Mouse (Mus musculus) layer of hippocampus, postnatal 25 days (tissue): Measurements from ENCODE around the gene Ctsg. TPM values are rescaled to one million over a fixed set of nuclear protein-coding genes. Genes with fewer than 3 reads are reported as not detected.
"Not testable (repeated sequence)": the region's sequence is repeated elsewhere in the genome, so short reads cannot be mapped to it uniquely, and the experiment has no call there.

Experiments
- DNase-seq, 2 experiments: peaks; one replicate each; pipeline ENCODE4 v3.0.0; 2022; ENCODE audit warnings: mixed read lengths in 2 of 2, low spot score in 1 of 2; ENCODE audit errors: extremely low spot score in 1 of 2
- total RNA-seq, 2 experiments: library from RNA; stranded (reverse); gene quantifications; 2 replicates each; pipeline ENCODE4 v1.2.3; 2021

Gene Ctsg
- total RNA-seq, result not detected

DNA sequence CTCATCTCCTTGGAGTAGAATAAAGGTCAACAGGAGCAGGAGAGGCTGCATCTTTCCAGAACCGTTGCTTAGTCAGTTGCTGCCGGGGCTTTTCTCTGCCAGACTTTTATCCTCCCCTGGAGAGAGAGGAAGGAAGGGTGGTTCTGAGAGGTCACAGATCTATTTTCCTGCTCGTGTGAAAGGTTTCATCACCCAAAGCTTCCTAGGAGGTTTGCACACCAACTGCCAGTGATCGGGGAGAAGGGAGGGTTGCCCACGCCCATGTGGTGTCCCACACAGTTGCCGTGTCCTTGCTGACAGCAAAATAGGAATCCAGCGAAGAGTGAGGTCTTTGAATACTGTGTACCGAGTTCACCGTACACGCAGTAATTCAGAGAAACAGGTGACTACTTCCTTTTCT lies at the start of gene Ctsg:
TSS of gene Ctsg (minus strand) at position 189 of the 400 bp plus-strand sequence.
- no peak for DNase-seq

DNA sequence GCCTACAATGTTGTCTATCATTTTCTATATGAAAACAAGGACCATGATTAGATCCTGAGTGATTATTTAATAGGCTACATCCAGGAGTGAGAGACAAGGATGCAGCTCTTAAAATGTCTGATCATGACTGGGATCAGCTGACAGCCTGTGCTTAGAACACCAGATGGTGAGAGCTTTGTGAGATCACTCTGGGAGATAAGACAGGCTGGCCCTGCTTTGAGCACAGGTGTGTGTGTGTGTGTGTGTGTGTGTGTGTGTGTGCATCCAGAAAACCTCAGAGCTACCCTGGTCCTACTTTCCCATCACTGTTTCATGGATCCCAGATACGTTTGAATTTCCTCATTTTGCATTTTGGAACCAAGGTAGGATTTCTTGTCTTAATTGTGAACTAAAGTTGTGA lies 31.3 kb upstream of the Ctsg start:
- DNase-seq, result not testable (repeated sequence)

DNA sequence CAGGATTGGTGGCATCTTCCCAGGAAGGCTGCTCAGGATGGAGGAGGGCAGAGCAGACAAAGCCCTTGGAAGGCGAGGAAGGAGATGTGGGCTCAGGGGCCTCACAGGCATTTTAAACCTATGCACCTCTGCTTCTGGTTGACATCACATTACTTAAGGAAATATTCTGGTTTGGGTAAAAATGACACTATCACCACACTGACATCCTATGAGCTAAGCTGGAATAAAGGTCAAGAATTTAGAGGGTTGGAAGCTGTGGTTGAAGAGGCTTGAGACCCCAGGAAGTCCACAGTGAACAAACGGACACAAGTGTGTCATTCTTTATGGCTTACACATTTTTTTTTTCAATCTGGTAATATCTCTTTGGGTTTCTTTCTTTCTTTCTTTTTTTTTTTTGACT lies 30.1 kb upstream of the Ctsg start, which contains the start of gene Gzmd:
TSS of gene Gzmd (minus strand) at position 101 of the 400 bp plus-strand sequence.
- DNase-seq, result not testable (repeated sequence)

DNA sequence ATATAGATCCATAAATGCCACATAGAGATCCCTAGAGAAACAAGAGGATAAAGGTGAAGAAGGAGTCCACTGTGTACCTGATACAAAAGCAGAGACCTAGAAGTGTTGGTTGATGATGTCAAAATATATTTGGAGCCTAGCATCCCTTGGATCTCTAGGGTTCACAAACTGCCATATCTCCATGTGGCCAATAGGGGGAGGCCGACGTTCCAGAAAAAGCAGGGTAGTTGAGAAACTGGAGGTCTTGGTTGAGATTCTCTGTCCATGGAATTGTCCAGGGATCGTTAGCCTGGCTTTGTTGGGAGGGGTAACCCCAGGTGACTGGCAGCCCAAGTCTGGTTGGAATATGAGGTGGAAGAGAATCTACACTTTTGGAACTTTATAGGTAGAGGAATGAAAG lies 26.0 kb upstream of the Ctsg start:
- no peak for DNase-seq

DNA sequence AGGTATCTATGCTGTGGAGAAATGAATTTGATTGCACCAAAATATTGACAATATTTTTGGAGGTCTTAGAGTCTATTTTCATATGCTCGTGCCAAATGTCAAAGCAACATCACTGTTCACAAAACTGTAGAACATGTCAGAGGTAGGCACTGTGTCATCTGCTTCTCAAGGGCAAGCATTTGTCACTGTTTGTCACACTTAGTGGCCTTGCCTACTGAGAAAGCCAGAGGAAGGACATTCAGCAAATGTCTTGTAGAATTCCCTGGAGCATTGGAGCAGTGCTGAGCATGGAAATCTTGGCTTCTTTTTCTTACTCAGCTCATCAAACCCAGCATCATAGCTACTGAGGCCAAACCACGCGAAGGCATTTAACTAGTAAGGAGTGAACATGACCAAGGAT lies 21.1 kb upstream of the Ctsg start:
- DNase-seq, result no peak

DNA sequence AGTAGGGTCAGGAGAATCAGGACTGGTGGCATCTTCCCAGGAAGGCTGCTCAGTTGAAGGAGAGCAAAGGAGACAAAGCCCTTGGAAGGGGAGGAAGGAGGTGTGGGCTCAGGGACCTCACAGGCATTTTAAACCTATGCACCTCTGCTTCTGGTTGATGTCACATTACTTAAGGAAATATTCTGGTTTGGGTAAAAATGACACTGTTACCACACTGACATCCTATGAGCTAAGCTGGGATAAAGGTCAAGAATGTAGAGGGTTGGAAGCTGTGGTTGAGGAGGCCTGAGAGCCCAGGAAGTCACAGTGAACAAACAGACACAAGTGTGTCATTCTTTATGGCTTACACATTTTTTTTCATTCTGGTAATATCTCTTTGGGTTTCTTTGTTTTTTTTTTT lies 18.2 kb upstream of the Ctsg start, which contains the start of gene Gzme:
TSS of gene Gzme (minus strand) at position 101 of the 400 bp plus-strand sequence.
- no peak for DNase-seq

DNA sequence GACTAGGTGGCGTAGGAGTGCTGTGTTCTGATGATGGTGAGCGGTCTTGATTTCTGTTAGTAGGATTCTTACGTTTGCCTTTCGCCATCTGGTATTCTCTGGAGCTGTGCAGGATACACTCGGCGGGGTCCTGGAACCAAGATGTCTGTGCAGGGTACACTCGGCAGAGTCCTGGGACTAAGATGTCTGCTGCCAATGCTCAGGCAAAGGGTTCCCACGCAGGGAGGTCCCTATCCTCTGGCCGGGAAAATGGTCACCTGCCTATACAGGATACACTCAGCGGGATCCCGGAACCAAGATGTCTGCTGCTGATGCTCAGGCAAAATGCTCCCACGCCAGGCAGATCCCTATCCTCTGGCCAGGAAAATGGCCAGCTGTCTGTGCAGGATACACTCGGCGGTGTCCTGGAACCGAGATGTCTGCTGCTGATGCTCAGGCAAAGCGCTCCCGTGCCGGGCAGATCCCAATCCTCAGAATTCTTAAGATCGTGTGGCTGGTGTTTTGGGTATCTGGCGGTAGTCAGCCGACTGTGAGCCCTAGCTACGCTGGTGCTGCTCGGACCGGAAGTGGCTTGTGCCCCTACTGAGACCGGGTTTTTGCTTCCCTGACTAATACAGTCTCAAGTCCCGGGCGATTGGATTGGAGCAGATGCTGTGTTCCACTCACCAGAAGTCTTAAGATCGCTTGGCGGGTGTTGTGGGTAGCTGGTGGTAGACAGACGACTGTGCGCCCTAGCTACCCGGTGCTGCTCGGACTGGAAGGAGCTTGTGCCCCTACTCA lies 13.3 kb upstream of the Ctsg start:
- not testable (repeated sequence) for DNase-seq

DNA sequence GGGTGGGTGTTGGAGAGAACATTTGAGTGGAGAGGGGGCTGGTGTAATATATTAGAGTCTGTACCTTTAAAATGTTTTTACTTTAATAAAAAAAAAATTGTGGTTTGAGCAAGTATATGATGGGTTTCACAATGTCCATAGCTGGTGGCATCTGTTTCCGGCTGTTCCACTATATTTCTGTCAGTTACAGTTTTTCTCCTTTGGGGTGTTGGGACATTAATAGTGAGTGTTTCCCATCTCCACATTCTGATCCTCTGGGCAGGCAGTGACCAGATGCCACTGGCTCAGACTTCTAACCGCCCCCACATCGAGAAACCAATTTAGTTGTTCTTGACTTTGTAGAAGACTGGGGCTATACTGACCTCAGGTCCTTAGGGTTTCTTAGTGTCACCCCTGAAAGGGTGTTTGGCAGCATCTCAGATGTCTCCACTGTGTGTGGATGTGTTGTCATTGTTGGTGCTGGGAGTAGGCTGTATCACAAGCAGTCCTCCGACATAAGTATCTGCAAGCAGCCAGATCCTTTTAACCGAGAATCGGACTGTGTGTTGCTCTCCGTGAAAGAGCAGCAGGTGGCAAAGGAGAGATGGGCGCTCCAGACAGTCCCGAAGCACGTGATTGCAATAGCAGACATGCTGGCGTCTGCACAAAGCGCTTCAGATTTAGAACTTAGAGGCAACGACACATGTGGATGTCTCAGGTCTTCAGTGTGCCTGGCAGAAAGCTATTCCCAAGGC lies 3.2 kb upstream of the Ctsg start:
- DNase-seq, result no peak

DNA sequence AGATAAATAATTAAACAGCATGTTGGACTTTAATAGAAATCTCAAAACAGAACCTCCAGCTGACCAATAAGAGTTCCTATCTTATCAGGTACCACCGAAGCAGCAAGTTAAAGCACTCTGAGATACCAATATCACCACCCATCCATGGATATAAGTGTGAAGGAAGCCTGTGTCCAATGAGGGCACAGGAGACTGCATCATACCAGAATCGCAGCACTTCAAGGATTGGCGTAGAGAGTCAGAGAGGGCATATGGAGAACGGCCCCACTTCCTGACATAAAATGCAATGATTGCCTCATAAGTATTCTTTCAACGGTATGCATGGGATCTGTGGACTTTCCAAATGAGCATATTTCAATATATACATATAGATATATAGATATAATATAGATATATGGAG lies 2.6 kb upstream of the Ctsg start:
- DNase-seq, result no peak

DNA sequence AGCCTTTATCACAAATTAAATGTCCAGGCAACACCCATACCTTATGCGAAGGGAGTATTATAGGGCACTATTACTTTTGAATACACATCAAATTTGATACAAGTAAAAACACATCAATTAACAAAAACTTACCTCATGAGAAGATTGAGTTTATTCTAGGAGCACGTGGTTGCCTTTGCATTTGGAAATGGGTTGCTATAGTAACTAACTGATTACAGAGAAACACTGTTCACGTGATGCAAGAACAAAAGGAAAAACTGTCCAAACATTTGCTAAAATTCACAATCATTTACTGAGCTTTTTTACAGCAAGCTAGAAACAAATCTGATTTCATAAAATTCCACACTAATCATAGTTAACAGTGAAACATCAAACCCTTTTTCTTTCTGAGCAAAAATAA lies 1.1 kb upstream of the Ctsg start:
- DNase-seq, result no peak

DNA sequence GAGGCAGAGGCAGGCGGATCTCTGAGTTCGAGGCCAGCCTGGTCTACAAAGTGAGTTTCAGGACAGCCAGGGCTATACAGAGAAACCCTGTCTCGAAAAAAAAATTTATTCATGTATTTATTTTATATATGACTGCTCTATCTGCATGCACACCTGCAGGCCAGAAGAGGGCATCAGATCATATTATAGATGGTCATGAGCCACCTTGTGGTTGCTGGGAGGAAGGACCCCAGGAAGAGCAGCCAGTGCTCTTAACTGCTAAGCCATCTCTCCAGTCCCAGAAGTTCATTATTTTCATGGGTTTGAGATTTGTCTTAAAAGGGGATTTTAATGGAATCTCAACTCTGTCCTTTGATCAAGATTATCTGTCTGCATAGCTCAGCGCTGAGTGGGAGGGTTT lies 3.4 kb downstream of the Ctsg start:
- DNase-seq, result no peak

DNA sequence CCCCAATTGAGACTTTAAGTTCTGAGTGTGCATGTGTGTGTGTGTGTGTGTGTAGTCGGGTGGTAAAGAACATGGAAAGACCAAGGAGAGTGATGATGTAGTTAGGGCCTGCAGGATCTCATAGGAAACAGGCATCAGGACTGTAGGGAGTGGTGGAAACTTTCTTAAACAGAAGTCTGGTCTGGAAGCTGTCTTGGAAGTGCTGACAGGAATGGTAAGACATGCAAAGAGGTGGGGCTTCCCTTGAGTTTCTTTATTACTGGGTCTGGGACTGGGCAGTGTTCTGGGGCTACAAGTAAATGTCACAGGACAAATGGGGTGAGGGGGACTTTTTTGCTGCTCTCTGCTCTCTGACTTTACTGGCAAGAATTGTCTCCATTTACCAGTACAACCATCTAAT lies 4.8 kb downstream of the Ctsg start:
- no peak for DNase-seq

DNA sequence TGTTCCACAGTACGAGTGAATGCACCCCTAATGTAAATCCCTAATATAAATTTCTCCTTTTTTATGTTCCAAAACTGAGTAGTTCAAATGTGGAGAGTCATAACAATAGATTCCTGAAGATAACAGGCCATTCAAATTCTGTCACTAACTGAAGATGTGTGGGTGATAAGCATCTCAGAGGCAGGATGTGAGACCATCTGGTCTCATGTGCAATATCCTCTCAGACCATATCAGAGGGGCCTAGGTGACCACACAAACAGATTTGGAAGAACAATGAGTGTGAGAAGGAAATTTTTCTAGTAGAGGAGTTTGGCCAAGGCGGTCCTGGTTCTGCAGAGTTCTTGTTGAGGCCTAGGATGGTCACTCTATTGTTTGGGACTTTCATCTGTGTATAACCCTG lies 9.0 kb downstream of the Ctsg start:
- DNase-seq, result no peak

DNA sequence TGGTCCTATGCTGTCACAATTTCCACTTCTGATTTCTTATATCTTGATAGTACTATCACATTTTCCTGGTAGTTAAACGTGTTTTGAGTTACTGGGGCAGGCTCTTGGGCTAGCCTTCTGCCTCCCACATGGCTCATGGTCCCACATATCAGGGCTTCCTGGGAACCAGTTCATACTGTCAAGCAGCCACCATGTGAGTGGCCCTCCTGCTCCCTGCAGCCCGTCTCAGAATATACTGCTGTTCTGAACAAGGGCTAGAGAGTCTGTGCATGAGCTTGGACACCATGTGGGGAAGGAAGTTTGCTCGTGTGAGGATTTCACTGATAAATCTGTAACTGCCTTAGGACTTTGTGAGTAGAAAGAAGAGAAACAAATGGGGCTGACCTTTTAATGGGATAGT lies 15.7 kb downstream of the Ctsg start:
- no peak for DNase-seq

DNA sequence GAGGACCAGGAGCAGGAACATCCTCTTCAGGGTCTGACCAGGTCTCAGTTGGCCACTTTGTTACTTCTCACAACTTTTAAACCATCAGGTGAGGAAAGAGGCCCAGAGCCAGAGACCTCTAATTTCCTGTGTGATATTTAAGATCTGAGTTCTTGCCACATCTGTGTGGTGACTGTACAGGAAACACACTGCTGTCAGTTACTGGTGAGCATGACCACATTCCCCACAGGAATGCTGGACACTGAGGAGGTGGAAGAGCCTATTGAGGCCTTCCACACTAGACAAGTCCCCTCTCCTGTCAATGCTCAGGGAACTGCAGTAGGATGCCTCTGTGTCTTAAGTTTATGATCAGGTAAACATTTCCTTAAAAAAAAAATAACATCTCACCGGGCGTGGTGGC lies 17.2 kb downstream of the Ctsg start, which contains the start of gene Mcpt8:
TSS of gene Mcpt8 (minus strand) at position 107 of the 400 bp plus-strand sequence.
- no peak for DNase-seq

DNA sequence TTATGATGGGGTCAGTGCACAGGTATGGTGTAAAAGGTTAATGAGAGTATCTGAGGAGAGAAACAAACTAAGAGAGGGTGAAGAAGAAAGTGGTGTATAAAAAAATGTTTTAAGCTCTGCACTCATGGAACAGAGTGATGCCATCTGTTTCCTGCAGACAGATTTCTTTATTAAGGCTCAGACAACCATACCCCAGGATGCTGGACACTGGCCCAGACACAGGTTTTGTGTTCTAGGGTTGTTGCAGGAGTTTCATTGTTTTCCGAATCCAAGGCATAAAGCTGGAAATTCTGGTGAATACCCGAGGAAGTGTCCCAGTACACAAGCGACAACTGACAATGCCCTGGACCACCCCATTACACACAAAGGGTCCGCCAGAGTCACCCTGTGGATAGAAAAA lies 20.4 kb downstream of the Ctsg start:
- DNase-seq, result no peak

DNA sequence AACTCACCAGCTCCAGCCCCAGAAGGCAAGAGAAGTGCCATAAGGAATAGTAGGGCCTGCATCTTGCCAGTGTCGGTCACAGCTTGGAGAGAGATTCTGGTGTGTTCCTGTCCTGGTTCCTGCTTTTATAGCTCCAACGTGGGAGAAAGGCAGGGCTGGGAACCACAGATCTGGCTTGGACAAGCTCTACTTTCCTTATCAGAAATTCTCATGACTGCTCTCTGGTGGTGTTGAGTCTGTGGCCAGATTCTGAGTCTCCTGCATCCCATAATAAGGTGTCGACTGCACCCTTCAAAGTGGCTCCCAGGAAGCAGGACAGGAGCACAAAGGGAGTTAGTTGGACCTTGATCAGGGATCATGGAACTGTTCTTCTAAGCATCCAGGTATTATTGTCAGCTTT lies 40.2 kb downstream of the Ctsg start, which contains the start of gene Mcpt4:
TSS of gene Mcpt4 (minus strand) at position 101 of the 400 bp plus-strand sequence.
- not testable (repeated sequence) for DNase-seq

DNA sequence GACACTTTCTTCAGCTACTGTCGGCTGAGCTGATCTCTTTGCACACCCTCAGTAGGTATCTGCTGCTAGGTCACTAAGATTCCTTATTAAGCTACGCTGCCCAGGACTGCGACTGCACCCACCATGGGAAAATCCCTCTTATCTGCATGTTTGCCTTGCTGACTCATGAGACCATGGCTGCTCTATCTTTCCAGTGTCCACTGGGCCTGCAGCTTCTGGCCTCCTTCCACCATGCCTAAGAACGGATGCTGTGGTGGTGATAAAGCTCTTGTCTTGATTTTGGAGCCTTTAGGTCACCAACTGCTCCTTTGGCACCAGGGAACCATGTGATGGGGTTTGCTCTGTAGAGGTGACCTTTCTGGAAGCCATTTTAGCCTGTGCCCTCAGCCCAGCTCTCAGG lies 44.7 kb downstream of the Ctsg start:
- no peak for DNase-seq

DNA sequence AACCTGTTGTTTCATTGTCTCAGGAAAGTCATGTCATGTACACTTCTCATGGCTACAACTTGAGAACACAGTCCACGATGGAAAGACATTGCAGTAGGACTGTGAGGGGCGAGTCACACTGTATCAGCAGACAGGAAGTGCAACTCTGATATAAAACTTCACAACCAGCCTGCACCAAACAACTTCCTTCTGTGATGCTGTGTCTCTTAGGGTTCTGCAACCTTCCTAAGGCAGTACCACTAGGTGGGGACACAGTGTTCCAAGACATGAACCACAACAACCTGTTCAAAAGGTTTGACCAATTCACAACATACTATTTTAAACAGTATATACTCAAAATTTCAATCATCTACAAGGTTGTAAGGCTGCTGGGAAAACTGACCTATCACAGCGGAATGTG lies 47.0 kb downstream of the Ctsg start:
- no peak for DNase-seq
